Mouse (Mus musculus): ENCODE results near the gene Ccdc136. TPM values are rescaled to one million over a fixed set of nuclear protein-coding genes. Genes with fewer than 3 reads are reported as not detected.

Ccdc136 gene
- total and polyA plus RNA-seq, 3 experiments: 0.22 TPM; not detected in 2

DNA sequence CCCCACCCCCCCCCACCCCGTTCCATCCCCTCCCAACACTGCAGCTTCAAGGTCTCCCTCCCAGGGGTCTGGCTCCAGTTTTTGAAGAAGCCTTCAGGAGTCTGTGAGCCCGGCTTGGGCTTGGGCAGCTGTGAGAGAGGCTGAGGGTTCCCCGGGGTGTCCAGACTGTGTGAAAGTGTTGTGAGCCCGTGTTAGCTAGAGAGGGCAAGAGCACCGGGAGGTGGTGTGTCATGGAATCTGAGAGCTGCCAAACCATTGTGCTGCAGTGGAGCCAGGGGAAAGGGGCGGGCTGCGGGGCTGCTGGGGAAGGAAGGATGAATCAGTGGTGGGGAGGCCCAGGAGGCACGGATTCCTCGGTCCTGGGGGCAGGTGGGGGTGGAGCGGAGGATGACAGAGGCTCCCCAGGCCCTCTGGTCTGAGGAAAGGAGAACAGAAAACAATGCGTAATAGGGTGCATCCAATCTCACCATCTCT, 40.4 kb downstream of the Ccdc136 start:
- peak; percentile 39 for DNase-seq (ENCODE audit: low read depth, low spot score)
- H3K27me3 ChIP-seq (ENCODE audit: control insufficient read depth in 1 of 2, insufficient read depth in 2 of 2, low read length in 2 of 2): no peaks in the 10 kb centered on the region; a peak in 1 of 4 replicates
- no peak overlapping the region for H3K4me3 ChIP-seq (ENCODE audit: control insufficient read depth in 1 of 2, insufficient read depth in 1 of 2, low read depth in 2 of 2, low read length in 2 of 2)
- no peak overlapping the region; the same call in 1 of the 2 replicates for H3K9ac ChIP-seq (ENCODE audit: control insufficient read depth, low read depth, low read length, poor library complexity, severe bottlenecking)
- peaks cover 0 to 16% of the 10 kb centered on the region in 2 experiments; a peak in 3 of 4 replicates for H3K4me1 ChIP-seq (ENCODE audit: control insufficient read depth in 1 of 2, insufficient read depth in 2 of 2, low read length in 2 of 2)
- H3K79me2 ChIP-seq (ENCODE audit: control insufficient read depth, insufficient read depth, low read length, poor library complexity): no peaks in the 10 kb centered on the region
- peaks cover 0 to 3% of the 10 kb centered on the region in 2 experiments; a peak in 1 of 4 replicates for H3K36me3 ChIP-seq (ENCODE audit: control insufficient read depth in 1 of 2, insufficient read depth in 2 of 2, low read length in 2 of 2)
- no peak for TF ChIP-seq GATA1 (IDR thresholded peaks at IDR 0.05; ENCODE audit: low read depth, low read length)
- H3K9me3 ChIP-seq (replicated peaks; ENCODE audit: insufficient read depth, low read length): no peaks in the 10 kb centered on the region
- no peak overlapping the region for H3K27ac ChIP-seq (ENCODE audit: control insufficient read depth, low read depth, low read length)

DNA sequence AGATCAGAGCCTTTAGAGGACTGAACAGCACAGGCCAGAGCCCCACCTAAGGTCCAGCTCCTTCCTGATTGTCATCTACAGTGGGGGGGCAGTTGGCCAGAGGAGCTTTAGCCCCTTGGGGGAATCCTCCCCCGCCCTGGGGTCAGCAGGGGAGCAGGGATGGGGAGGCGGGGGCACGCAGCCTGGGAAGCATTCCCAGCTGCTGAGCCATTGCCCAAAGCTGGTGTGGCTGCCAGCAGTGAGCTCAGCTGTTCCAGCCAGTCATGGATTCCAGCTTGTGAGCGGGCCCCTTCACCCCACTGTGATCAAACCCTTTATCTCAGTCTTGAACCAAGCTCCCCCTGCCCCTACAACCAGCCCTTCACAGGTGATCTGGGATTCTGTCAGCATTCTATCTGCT, 43.1 kb downstream of the Ccdc136 start:
- no peak overlapping the region for H3K4me3 ChIP-seq (ENCODE audit: control insufficient read depth in 1 of 2, insufficient read depth in 1 of 2, low read depth in 2 of 2, low read length in 2 of 2)
- no peaks in the 10 kb centered on the region; a peak in 1 of 4 replicates for H3K27me3 ChIP-seq (ENCODE audit: control insufficient read depth in 1 of 2, insufficient read depth in 2 of 2, low read length in 2 of 2)
- no peak overlapping the region for H3K27ac ChIP-seq (ENCODE audit: control insufficient read depth, low read depth, low read length)
- no peak overlapping the region for H3K9ac ChIP-seq (ENCODE audit: control insufficient read depth, low read depth, low read length, poor library complexity, severe bottlenecking)
- peaks cover 0 to 3% of the 10 kb centered on the region in 2 experiments; a peak in 1 of 4 replicates for H3K36me3 ChIP-seq (ENCODE audit: control insufficient read depth in 1 of 2, insufficient read depth in 2 of 2, low read length in 2 of 2)
- no peaks in the 10 kb centered on the region for H3K9me3 ChIP-seq (replicated peaks; ENCODE audit: insufficient read depth, low read length)
- DNase-seq (ENCODE audit: low read depth, low spot score): no peak
- no peaks in the 10 kb centered on the region for H3K79me2 ChIP-seq (ENCODE audit: control insufficient read depth, insufficient read depth, low read length, poor library complexity)
- H3K4me1 ChIP-seq (ENCODE audit: control insufficient read depth in 1 of 2, insufficient read depth in 2 of 2, low read length in 2 of 2): peaks cover 0 to 16% of the 10 kb centered on the region in 2 experiments; a peak in 3 of 4 replicates
- TF ChIP-seq E2F4 (IDR thresholded peaks at IDR 0.05; ENCODE audit: borderline replicate concordance, low read depth, low read length) (no peak), MAX (IDR thresholded peaks at IDR 0.05; ENCODE audit: low read length) (no peak), GABPA (IDR thresholded peaks at IDR 0.05; ENCODE audit: low read depth, low read length) (no peak), BHLHE40 (IDR thresholded peaks at IDR 0.05; ENCODE audit: borderline replicate concordance, low read depth, low read length) (no peak), ETS1 (IDR thresholded peaks at IDR 0.05; ENCODE audit: low read depth, low read length) (no peak), ELF1 (IDR thresholded peaks at IDR 0.05; ENCODE audit: low read depth, low read length) (no peak), MEF2A (IDR thresholded peaks at IDR 0.05; ENCODE audit: extremely low read depth, insufficient replicate concordance, low read depth, low read length, poor library complexity, severe bottlenecking) (no peak), CTCF (IDR thresholded peaks at IDR 0.05 in 2 of 3, conservative IDR thresholded peaks at IDR 0.05 in 1 of 3; ENCODE audit: control insufficient read depth in 1 of 3, insufficient read depth in 1 of 3, low read depth in 2 of 3, low read length in 3 of 3, poor library complexity in 1 of 3, severe bottlenecking in 1 of 3) (no peak), MXI1 (IDR thresholded peaks at IDR 0.05; ENCODE audit: low read depth, low read length) (no peak), HCFC1 (IDR thresholded peaks at IDR 0.05; ENCODE audit: low read depth, low read length) (no peak), CHD1 (IDR thresholded peaks at IDR 0.05; ENCODE audit: low read depth, low read length) (no peak), MAZ (IDR thresholded peaks at IDR 0.05; ENCODE audit: low read depth, low read length) (no peak), POLR2AphosphoS5 (IDR thresholded peaks at IDR 0.05; ENCODE audit: borderline replicate concordance, low read depth, low read length) (no peak), KAT2A (conservative IDR thresholded peaks at IDR 0.05; ENCODE audit: low read depth, low read length) (no peak), MYB (IDR thresholded peaks at IDR 0.05; ENCODE audit: low read depth, low read length) (no peak), RCOR1 (IDR thresholded peaks at IDR 0.05; ENCODE audit: low read depth, low read length) (no peak), SIN3A (IDR thresholded peaks at IDR 0.05; ENCODE audit: low read length) (no peak), CHD2 (IDR thresholded peaks at IDR 0.05; ENCODE audit: low read length) (no peak)
